Mouse (Mus musculus) lung, postnatal 4 days (tissue): ENCODE measurements around the gene 1700022I11Rik.
A peak's percentile ranks its signal among the peaks of the same experiment; 100 is the strongest.
"Not testable (repeated sequence)": the region's sequence is repeated elsewhere in the genome, so short reads cannot be mapped to it uniquely, and the experiment has no call there.

Source experiments
- DNase-seq, 2 experiments: peaks; one replicate each; pipeline ENCODE4 v3.0.0; 2021

The 1700022I11Rik gene

GRCm38 (mm10) chr4:42952563-42952962, 16.8 kb upstream of the 1700022I11Rik start:
- DNase-seq, result no peak

- DNase-seq, result no peak
Measured at GRCm38 (mm10) chr4:42953435-42954094, 15.8 kb upstream of the 1700022I11Rik start.

DNA sequence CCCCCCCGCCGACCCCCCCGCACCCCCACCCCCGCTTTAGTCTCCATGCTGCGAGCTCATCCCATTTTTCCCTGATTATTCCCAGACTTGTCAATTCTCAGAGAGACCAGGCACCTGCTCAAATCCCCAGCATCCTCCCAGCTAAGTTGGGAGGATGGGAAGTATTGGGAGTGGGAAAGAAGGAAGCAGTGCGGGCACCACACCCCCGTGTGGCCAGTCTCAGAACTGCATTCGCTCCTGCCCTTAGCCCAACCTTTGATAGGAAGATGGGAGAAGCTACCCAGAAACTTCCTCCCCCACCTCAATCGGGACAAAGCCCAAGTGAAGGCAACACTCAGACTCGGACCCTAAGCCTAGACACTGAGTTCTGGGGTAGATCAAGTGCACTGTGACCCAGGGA, 15.1 kb upstream of the 1700022I11Rik start:
- peak; percentile 61 to 76 for DNase-seq

DNA sequence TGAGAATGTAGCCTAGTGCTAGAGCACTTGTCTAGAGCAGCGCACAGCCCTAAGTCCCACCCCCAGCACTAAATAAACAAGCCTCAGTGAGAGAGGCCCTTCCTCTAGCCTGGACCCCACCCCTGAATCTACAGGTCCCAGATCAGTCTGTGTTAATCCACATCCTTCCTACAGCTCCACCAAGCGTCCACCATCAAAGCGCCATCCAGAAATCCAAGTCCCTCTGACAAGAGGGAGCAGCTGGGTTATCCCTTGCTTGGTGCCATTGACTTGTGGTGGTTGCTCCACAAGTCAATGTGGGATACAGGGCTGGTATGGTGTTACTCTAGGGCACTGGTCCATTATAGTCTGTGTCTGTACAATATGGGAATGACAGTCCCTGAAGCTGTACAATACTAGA, 14.2 kb upstream of the 1700022I11Rik start:
- no peak for DNase-seq

DNA sequence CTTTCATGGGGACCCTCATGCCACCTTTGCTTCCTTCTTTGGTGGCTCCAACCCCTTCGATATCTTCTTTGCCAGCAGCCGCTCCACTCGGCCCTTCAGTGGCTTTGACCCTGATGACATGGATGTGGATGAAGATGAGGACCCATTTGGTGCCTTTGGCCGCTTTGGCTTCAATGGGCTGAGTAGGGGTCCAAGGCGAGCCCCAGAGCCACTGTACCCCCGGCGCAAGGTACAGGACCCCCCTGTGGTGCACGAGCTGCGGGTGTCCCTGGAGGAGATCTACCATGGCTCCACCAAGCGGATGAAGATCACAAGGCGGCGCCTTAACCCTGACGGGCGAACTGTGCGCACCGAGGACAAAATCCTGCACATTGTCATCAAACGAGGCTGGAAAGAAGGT, 12.8 kb upstream of the 1700022I11Rik start:
- DNase-seq, result no peak

DNA sequence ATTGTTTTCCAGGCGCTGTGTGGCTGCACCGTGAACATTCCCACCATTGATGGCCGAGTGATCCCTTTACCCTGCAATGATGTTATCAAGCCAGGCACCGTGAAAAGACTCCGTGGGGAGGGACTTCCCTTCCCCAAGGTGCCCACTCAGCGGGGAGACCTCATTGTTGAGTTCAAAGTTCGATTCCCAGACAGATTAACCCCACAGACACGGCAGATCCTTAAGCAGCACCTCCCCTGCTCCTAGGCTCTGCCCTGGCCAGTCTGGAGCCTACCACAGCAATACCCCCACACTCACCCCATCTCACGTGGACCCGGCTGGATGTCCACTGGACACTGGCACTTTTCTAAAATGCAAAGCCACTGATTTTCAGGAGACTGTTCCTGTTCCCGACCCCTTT, 12.1 kb upstream of the 1700022I11Rik start:
- DNase-seq, result no peak

GRCm38 (mm10) chr4:42957979-42958378, 11.4 kb upstream of the 1700022I11Rik start:
- no peak for DNase-seq

DNA sequence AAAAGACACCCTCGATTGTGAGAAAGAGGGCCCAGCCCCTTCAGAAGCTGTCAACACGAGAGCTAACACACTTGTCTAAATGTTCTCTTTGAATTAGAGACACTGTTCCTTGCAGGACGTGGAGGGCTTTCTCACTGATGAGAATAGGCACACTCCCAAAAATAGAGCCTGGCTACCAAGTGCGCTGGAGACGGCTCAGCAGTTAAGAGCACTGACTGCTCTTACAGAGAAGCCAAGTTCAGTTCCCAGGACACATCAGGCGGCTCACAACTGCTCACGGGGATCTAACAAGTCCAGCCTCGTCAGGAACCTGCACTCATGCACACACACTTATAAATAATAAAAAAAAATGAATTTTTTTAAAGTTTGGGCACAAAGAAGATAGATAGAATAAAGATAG, 10.5 kb upstream of the 1700022I11Rik start:
- DNase-seq, result no peak

DNA sequence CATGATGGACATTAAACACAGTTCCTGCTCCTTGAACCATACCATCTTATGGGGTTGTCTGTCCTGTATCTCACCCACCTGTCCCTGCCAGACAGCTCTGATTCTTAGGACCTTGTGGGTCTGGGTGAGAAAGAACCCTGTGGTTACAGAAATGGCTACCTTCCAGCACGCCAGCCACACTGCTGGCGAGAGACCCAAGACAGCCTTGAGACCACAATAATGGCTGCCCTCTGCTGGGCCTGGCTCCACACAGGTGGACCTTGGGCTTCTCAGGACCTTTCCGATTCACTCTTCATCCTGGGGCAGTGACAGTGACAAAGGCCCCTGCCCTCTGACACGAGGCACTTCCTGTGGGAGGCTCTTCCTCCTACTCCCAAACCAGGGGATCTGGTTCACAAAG, 10.0 kb upstream of the 1700022I11Rik start:
- no peak for DNase-seq

DNA sequence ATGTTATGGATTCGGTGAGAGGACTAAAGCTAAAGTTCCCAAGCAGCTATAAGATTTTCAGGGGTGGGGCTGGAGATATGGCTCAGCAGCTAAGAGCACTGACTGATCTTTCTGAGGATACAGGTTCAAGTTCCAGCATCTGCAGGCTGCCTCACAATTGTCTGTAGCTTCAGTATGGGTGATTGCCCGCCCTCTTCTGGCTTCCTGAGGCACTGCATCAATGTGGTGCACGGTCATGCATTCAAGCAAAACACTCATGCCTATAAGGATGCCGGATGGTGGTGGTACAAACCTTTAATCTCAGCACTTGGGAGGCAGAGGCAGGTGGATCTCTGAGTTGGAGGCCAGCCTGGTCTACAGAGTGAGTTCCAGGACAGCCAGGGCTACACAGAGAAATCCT, 7.8 kb upstream of the 1700022I11Rik start:
- peak; percentile 43 to 66 for DNase-seq

- no peak for DNase-seq
Measured at GRCm38 (mm10) chr4:42963480-42963879, 5.9 kb upstream of the 1700022I11Rik start.

DNA sequence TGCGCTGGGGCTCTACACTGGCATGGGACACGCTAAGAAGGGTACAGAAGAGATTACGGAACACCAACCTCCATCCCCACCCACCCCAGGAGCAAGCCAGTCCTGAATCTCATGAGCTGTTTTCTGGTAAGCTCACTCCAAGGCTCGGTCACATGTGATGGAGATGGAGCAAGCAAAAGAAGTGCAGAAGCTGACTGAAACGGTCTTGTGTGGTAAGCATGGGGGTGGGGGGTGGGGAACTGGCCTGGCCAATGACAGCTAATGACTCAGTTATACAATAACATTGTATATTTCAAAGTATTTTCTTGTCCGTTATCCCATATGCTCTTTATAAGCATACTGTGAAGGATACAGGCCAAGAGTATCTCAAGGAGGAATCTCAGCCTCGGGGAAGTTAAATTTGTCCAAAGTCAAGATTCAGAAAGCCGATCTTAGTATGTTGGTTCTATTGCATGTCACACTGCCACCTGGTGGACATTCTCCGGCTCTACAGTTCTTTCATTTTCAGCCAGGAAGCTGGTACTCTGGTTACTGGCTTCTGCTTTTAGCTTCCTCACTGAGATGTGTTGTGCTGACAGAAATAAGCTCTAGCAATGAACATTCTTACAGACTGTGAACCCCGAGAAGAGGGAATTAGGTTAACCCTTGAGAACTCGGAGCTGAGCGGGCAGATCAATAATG, 4.2 kb upstream of the 1700022I11Rik start:
- DNase-seq, result peak in 1 of 2 experiments; percentile 54

DNA sequence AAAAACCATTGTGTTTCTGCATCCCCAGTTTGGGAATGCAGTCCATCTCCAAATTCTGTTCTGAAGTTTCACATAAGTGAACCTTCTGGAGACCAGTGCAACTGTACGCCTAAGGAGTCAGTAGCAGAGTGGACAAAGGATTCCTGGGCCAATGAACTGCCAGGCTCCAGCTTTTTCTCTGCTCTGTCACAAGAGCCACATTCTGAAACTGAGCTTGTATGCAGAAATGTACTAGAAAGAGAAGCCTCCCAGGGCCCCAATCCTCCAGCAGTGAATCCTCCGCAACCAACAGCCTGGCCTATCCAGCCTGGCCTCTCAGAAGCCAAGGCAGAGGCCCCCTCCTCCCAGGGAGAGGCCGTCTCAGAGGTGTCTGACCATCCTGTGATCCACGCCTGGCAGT, 3.5 kb downstream of the 1700022I11Rik start:
- DNase-seq, result no peak

GRCm38 (mm10) chr4:42973868-42974267, 4.5 kb downstream of the 1700022I11Rik start:
- DNase-seq, result no peak

DNA sequence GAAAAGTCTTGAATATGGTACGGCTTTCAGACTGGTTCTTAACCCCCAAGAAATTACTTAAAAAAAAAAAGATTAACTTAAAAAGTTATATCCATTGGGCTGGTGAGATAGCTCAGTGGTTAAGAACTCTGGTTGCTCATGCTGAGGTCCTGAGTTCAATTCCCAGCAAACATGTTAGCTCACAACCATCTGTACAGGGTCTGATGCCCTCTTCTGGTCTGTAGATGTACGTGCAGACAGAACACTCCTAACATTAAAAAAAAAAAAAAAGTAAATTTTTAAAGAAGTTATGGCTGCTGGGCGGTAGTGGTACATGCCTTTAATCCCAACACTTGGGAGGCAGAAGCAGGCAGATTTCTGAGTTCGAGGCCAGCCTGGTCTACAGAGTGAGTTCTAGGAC, 8.7 kb downstream of the 1700022I11Rik start:
- DNase-seq, result no peak

- DNase-seq, result not testable (repeated sequence)
Measured at GRCm38 (mm10) chr4:42980467-42980866, 11.1 kb downstream of the 1700022I11Rik start.

DNA sequence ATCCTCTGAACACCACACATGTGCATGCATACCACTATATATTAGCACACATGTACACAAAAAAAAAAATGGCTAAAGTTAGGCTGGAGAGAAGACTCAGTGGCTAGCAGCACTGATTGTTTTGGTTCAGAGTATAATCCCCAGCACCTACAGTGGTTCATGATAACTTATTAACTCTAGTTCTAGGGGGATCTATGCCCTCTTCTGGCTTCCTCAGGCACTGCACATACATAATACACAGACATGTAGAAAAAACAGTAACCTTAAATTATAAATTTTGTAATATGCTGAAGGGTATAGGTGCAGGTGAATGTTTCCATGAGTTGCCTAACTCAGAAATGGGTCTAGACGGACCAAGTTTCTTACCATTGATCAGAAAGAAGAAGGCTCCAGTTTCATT, 18.9 kb downstream of the 1700022I11Rik start:
- DNase-seq, result no peak

DNA sequence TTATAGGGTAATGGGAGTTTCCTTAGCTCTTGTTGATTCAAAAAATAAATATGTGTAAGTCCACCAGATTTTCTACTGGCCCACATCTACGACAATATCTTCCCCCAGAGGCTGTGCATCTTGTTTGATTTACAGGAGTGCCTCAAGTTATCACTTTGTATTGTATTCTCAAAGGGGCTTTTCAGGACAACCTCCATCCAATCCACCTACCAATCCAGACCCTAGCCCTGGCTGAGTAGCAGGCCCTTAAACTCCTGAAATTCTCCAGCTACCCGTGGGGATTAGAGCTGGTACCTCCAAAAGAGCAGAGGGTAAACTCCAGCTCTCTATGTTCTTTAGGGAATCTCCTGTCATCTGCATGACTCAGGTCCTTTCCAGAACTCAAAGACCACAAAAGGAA, 28.6 kb downstream of the 1700022I11Rik start:
- no peak for DNase-seq

GRCm38 (mm10) chr4:42999451-43000140, 30.2 kb downstream of the 1700022I11Rik start:
- DNase-seq, result peak; percentile 79 to 87

DNA sequence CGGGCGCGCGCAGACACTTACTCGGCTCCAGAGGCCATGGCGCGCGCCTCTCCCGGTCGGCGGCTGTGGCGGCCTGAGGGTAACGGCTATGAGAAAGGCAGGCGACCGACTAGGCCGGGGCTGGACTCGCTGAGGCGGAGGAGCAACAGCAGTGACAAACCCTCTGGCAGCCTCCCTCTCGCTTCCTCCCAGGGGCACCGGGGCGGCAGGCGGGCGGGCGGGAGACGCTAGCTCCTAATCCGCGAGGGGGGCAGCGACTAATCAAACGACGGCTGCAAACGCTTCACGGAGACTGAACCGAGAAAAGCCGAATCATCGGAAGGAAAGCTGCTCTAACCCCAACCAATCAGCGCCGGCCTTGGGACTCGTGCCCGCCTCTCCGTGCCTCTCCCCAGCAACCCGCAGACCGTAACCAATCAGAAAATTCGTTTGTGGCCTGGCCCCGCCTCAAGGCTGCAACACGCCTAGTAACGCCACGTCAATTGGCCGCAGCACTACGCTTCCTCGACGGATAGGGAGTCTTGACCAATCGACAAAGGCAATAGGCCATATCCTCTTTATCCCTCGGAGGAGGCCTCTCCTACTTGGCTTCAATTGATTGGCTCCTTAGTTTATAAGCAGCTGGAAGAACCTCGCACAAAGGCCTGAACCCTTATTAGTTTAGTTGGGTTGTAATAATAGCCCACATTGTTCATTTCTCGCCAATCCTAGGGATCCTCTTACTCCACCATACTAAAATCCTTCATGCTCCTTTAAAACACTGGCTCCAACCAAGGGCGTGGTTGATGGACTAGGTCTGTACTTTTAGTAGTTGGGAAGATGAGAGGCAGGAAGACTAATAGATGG, 31.0 kb downstream of the 1700022I11Rik start, which contains the start of gene Vcp:
Gene Vcp (minus strand): TSS at position 367 of the 846 bp plus-strand sequence.
- peak; percentile 99 to 100 for DNase-seq

DNA sequence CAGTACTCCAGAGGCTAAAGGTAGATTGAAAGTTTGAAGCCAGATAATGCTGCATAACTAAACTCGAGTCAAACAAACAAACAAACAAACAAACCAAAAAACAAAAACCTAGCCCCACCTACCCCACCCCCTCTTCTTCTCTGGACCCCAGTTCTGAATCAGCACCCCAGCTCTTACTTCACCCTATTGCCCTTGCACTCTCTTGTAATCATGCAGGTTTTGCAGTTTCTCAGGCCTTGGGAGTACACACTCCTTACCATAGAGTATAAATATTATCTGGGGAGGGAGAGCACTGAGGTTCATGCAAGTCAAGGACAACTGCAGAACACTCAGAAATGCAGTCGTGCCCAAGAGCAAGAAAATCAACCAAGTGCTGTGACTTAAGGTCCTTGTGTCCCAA, 31.9 kb downstream of the 1700022I11Rik start:
- no peak for DNase-seq

GRCm38 (mm10) chr4:43002756-43003439, 33.5 kb downstream of the 1700022I11Rik start:
- no peak for DNase-seq
